ENCODE assay signal across 12 mouse cellular contexts in the genomic region with DNA sequence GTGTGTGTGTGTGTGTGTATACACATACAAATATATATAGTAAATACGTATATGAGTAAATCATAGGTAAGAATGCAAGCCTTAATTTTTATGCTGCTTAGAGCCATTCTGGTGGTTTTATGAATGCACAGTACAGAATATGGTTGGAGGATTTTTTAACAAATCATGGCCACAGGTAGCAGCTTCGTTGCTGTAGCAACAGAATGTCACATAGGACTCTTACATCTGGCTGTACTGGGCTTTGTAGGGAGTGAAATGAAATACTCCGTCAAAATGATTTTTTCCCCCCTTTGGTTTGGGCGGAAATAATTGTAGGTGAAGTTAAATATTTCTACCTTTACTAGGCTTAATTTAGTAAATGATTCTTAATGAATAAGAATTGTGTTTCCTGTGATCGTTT. TPM values are rescaled to one million over a fixed set of nuclear protein-coding genes. Genes with fewer than 3 reads are reported as not detected.
DNase-seq lines count a peak whose midpoint lies in the region; ATAC-seq lines count a peak whose summit lies in the region.
"Had no signal": no experiment of that assay in that cellular context is flagged by ENCODE, and none has a peak within 500 bp of the region (broad histone marks: within the 10 kb centered on the region; RNA-seq: fewer than 3 reads in every experiment).

No protein-coding gene starts in this region.

- peaks cover 14% of the 10 kb centered on the region for H3K36me3 ChIP-seq in kidney, embryonic 15.5 days
- H3K36me3 ChIP-seq in embryonic facial prominence, embryonic 13.5 days: peaks cover 5% of the 10 kb centered on the region; the same call in 1 of the 2 replicates
- no peaks in the 10 kb centered on the region for H3K36me3 ChIP-seq in forebrain, embryonic 15.5 days
- peaks cover 41% of the 10 kb centered on the region for H3K36me3 ChIP-seq in midbrain, embryonic 10.5 days

- intact Hi-C loops in left cerebral cortex, postnatal 4 days (cut with DNase I): loop anchor here (10.0 kb wide), 2 partner anchors 128 to 258 kb away; a partner anchor contains a TSS

- ATAC-seq in kidney, embryonic 15.5 days (replicated peaks; ENCODE audit: low FRiP score): no peak
- ATAC-seq in embryonic facial prominence, embryonic 13.5 days (ENCODE audit: insufficient number of reproducible peaks, insufficient read depth, low FRiP score, low TSS enrichment, low read depth): no peak
- no peak for ATAC-seq in forebrain, embryonic 15.5 days (replicated peaks)

- no peak overlapping the region for H3K27ac ChIP-seq in kidney, embryonic 15.5 days
- no peak overlapping the region for H3K27ac ChIP-seq in embryonic facial prominence, embryonic 13.5 days
- no peak overlapping the region for H3K27ac ChIP-seq in forebrain, embryonic 15.5 days (replicated peaks)
- H3K27ac ChIP-seq in midbrain, embryonic 10.5 days (replicated peaks): no peak overlapping the region

- 0 out of 2 replicates have a peak overlapping the region, but pooled peaks have one; percentile 83 for H3K9ac ChIP-seq in kidney, embryonic 15.5 days
- H3K9ac ChIP-seq in embryonic facial prominence, embryonic 13.5 days: no peak overlapping the region
- peak overlapping the region; percentile 85 for H3K9ac ChIP-seq in forebrain, embryonic 15.5 days (replicated peaks)

- no peak for DNase-seq in kidney, postnatal 4 days
- no peak for DNase-seq in midbrain, embryonic 10.5 days (ENCODE audit: low spot score)
- no peak for DNase-seq in ovary, postnatal 10 days (ENCODE audit: low spot score)
- DNase-seq in urinary bladder, adult 2 months (ENCODE audit: low spot score): no peak
- no peak for DNase-seq in left cerebral cortex, postnatal 4 days
- DNase-seq: adrenal gland, adult 8-10 months; cerebellum, postnatal 14 days; right cerebral cortex, postnatal 25 days; thymus, adult 2 months had no signal

- peaks cover 63% of the 10 kb centered on the region for H3K4me1 ChIP-seq in kidney, embryonic 15.5 days
- peaks cover 49% of the 10 kb centered on the region for H3K4me1 ChIP-seq in embryonic facial prominence, embryonic 13.5 days
- peaks cover 52% of the 10 kb centered on the region for H3K4me1 ChIP-seq in forebrain, embryonic 15.5 days
- H3K4me1 ChIP-seq in midbrain, embryonic 10.5 days: peaks cover 62% of the 10 kb centered on the region

- H3K4me3 ChIP-seq in kidney, embryonic 15.5 days (replicated peaks): peak overlapping the region; percentile 87
- H3K4me3 ChIP-seq in embryonic facial prominence, embryonic 13.5 days: peak overlapping the region; percentile 86; the same call in 1 of the 2 replicates
- H3K4me3 ChIP-seq in forebrain, embryonic 15.5 days: peak overlapping the region; percentile 81
- peak overlapping the region; percentile 88 for H3K4me3 ChIP-seq in midbrain, embryonic 10.5 days

- H3K4me2 ChIP-seq in kidney, embryonic 15.5 days: peak overlapping the region; percentile 79
- peak overlapping the region; percentile 84 for H3K4me2 ChIP-seq in embryonic facial prominence, embryonic 13.5 days
- H3K4me2 ChIP-seq in forebrain, embryonic 15.5 days (replicated peaks): peak overlapping the region; percentile 84

- WGBS in kidney, embryonic 15.5 days: 64% methylated on average over 5 of the region's 5 CpGs
- 53% methylated on average over 5 of the region's 5 CpGs for WGBS in embryonic facial prominence, embryonic 13.5 days
- WGBS in forebrain, embryonic 15.5 days: 48% methylated on average over 5 of the region's 5 CpGs
- 82% methylated on average over 5 of the region's 5 CpGs for WGBS in midbrain, embryonic 10.5 days

- H3K9me3 ChIP-seq in kidney, embryonic 15.5 days (replicated peaks): no peaks in the 10 kb centered on the region
- H3K9me3 ChIP-seq in embryonic facial prominence, embryonic 13.5 days: no peaks in the 10 kb centered on the region
- H3K9me3 ChIP-seq in forebrain, embryonic 15.5 days: no peaks in the 10 kb centered on the region
- no peaks in the 10 kb centered on the region for H3K9me3 ChIP-seq in midbrain, embryonic 10.5 days (replicated peaks)

- no peaks in the 10 kb centered on the region for H3K27me3 ChIP-seq in kidney, embryonic 15.5 days
- H3K27me3 ChIP-seq in embryonic facial prominence, embryonic 13.5 days: no peaks in the 10 kb centered on the region
- no peaks in the 10 kb centered on the region for H3K27me3 ChIP-seq in forebrain, embryonic 15.5 days
- no peaks in the 10 kb centered on the region for H3K27me3 ChIP-seq in midbrain, embryonic 10.5 days (ENCODE audit: low read depth, poor library complexity, severe bottlenecking)

RNA-seq across cellular contexts. Expression of a gene that starts 3.0 kb away (rescaled TPM):
- polyA plus RNA-seq in kidney, embryonic 15.5 days (2015; fragmentation: Nextera tagmentation; extraction: Ambion mirVana): 21.4 and 22.4 TPM in 2 replicates
- polyA plus RNA-seq in embryonic facial prominence, embryonic 13.5 days (2015; fragmentation: Nextera tagmentation; extraction: Ambion mirVana): 14.9 and 16.1 TPM in 2 replicates
- 32.3 and 32.8 TPM in 2 replicates for polyA plus RNA-seq in forebrain, embryonic 15.5 days (2015; fragmentation: Nextera tagmentation; extraction: Ambion mirVana)
- 18.1 and 18.4 TPM in 2 replicates for polyA plus RNA-seq in midbrain, embryonic 10.5 days (2016; fragmentation: Nextera tagmentation; extraction: Ambion mirVana)
- polyA plus RNA-seq in urinary bladder, adult 2 months (2012; rRNA removed): 12.7 and 15.0 TPM in 2 replicates
- total RNA-seq in left cerebral cortex, postnatal 4 days (2021): 10 to 100 TPM; 40.2 to 47.3 TPM
